Mouse (Mus musculus) hindbrain, postnatal 0 days (tissue): ENCODE measurements around the gene Nrxn1. TPM values are rescaled to one million over a fixed set of nuclear protein-coding genes. Genes with fewer than 3 reads are reported as not detected.

Experiments
- ATAC-seq: fragments of 200-750 bp; cut with Nextera tagmentation; 2 replicates; pipeline ENCODE4 v1.8.0; 2017; ENCODE audit warnings: mild to moderate bottlenecking, moderate TSS enrichment, moderate library complexity
- DNase-seq: peaks from one replicate; pipeline ENCODE4 v3.0.0-alpha.2; 2015; ENCODE audit warnings: low spot score
- H3K27ac ChIP-seq: fragments of 300-500 bp; sonication (generic); 2 replicates; pipeline ENCODE4 v1.5.1; 2014; ENCODE audit warnings: mild to moderate bottlenecking
- H3K27me3 ChIP-seq: fragments of 300-500 bp; sonication (generic); 2 replicates; pipeline ENCODE4 v1.6.1; 2014; ENCODE audit warnings: low read length, mixed read lengths; ENCODE audit not compliant: insufficient read depth
- H3K36me3 ChIP-seq: fragments of 300-500 bp; sonication (generic); 2 replicates; pipeline ENCODE4 v1.6.1; 2014; ENCODE audit warnings: low read length, mixed read lengths; ENCODE audit not compliant: insufficient read depth
- H3K4me1 ChIP-seq: fragments of 300-500 bp; sonication (generic); 2 replicates; pipeline ENCODE4 v1.6.1; 2014; ENCODE audit warnings: antibody characterized with exemption, low read length, mixed read lengths; ENCODE audit not compliant: insufficient read depth
- H3K4me2 ChIP-seq: fragments of 300-500 bp; sonication (generic); 2 replicates; pipeline ENCODE4 v1.6.1; 2014; ENCODE audit warnings: low read depth, mild to moderate bottlenecking, low read length, moderate library complexity, mixed read lengths
- H3K4me3 ChIP-seq: fragments of 300-500 bp; sonication (generic); 2 replicates; pipeline ENCODE4 v1.5.1; 2014; ENCODE audit warnings: low read length
- H3K9ac ChIP-seq: fragments of 300-500 bp; sonication (generic); replicated peaks from 2 replicates; pipeline ENCODE4 v1.6.1; 2014; ENCODE audit warnings: mild to moderate bottlenecking, low read length, moderate library complexity, mixed read lengths
- H3K9me3 ChIP-seq: fragments of 300-500 bp; sonication (generic); 2 replicates; pipeline ENCODE4 v1.6.1; 2016; ENCODE audit warnings: low read length, mixed read lengths
- CTCF ChIP-seq: IDR thresholded peaks from 2 replicates; pipeline ENCODE4 v1.5.1; 2016; ENCODE audit warnings: antibody characterized with exemption, control low read depth, low read depth
- WGBS: fragments of 180-500 bp; shearing (Covaris S2); extraction: QIAGEN DNeasy Blood & Tissue Kit; methylation state at CpG from one replicate; pipeline ENCODE4 v1.1.7; 2014; 5-methylcytosine and 5-hydroxymethylcytosine counted together
- polyA plus RNA-seq: library from polyadenylated mRNA; unstranded; fragments of >200 nt; fragmentation: Nextera tagmentation; extraction: Ambion mirVana; gene quantifications from 2 replicates; pipeline ENCODE4 v1.2.1, GENCODE M21; 2015
- total RNA-seq: library from RNA; depleted of rRNA; stranded (reverse); fragments of >200 nt; gene quantifications from 2 replicates; pipeline ENCODE4 v1.2.3, GENCODE M21; 2014

Gene Nrxn1
- total and polyA plus RNA-seq, 2 experiments from 2014 or later: 217 to 487 TPM

- no peak overlapping the region for H3K27ac ChIP-seq
- 54% methylated on average over 12 of the region's 12 CpGs for WGBS
- H3K4me3 ChIP-seq: no peak overlapping the region
- no peaks in the 10 kb centered on the region for H3K27me3 ChIP-seq
- no peak overlapping the region for H3K9ac ChIP-seq
- no peaks in the 10 kb centered on the region for H3K9me3 ChIP-seq
- 0 out of 2 replicates have a peak, but pooled peaks have one; percentile 6 for TF ChIP-seq CTCF
- no peaks in the 10 kb centered on the region for H3K4me1 ChIP-seq
- ATAC-seq: no peak
- H3K36me3 ChIP-seq: no peaks in the 10 kb centered on the region
- no peak for DNase-seq
- H3K4me2 ChIP-seq: no peak overlapping the region
These were observed 962.0 kb downstream of the Nrxn1 start for GRCm38 (mm10) chr17:90130836-90131235.

GRCm38 (mm10) chr17:90129183-90129582 is 963.7 kb downstream of the Nrxn1 start:
- no peaks in the 10 kb centered on the region for H3K9me3 ChIP-seq
- H3K27ac ChIP-seq: no peak overlapping the region
- no peak for TF ChIP-seq CTCF
- no peak for ATAC-seq
- no peaks in the 10 kb centered on the region for H3K4me1 ChIP-seq
- WGBS: 82% methylated on average over 2 of the region's 2 CpGs
- no peaks in the 10 kb centered on the region for H3K27me3 ChIP-seq
- H3K36me3 ChIP-seq: no peaks in the 10 kb centered on the region
- no peak overlapping the region for H3K4me2 ChIP-seq
- no peak overlapping the region for H3K9ac ChIP-seq
- DNase-seq: no peak
- no peak overlapping the region for H3K4me3 ChIP-seq

- no peaks in the 10 kb centered on the region for H3K27me3 ChIP-seq
- no peak for ATAC-seq
- DNase-seq: no peak
- no peak overlapping the region for H3K4me2 ChIP-seq
- H3K9me3 ChIP-seq: no peaks in the 10 kb centered on the region
- WGBS: 38% methylated on average over 1 of the region's 1 CpGs
- H3K9ac ChIP-seq: no peak overlapping the region
- no peak overlapping the region for H3K4me3 ChIP-seq
- H3K4me1 ChIP-seq: no peaks in the 10 kb centered on the region
- TF ChIP-seq CTCF: no peak
- H3K27ac ChIP-seq: no peak overlapping the region
- no peaks in the 10 kb centered on the region for H3K36me3 ChIP-seq
These were observed 965.3 kb downstream of the Nrxn1 start for GRCm38 (mm10) chr17:90127561-90127960.

- H3K9ac ChIP-seq: no peak overlapping the region
- H3K4me2 ChIP-seq: no peak overlapping the region
- no peak for TF ChIP-seq CTCF
- WGBS: 78% methylated on average over 5 of the region's 5 CpGs
- H3K4me1 ChIP-seq: no peaks in the 10 kb centered on the region
- no peaks in the 10 kb centered on the region for H3K36me3 ChIP-seq
- no peaks in the 10 kb centered on the region for H3K9me3 ChIP-seq
- H3K27me3 ChIP-seq: no peaks in the 10 kb centered on the region
- DNase-seq: no peak
- ATAC-seq: no peak
- H3K4me3 ChIP-seq: no peak overlapping the region
- H3K27ac ChIP-seq: no peak overlapping the region
These were observed 969.9 kb downstream of the Nrxn1 start for GRCm38 (mm10) chr17:90122796-90123481.

- Histone ChIP-seq H3K36me3 (no peaks in the 10 kb centered on the region), H3K4me1 (no peaks in the 10 kb centered on the region), H3K4me2 (no peak overlapping the region), H3K9me3 (no peaks in the 10 kb centered on the region), H3K4me3 (no peak overlapping the region), H3K9ac (no peak overlapping the region), H3K27me3 (no peaks in the 10 kb centered on the region), H3K27ac (no peak overlapping the region)
- ATAC-seq (no peak), DNase-seq (no peak)
- no peak for TF ChIP-seq CTCF
- 85% methylated on average over 2 of the region's 2 CpGs for WGBS
These were observed 976.6 kb downstream of the Nrxn1 start for GRCm38 (mm10) chr17:90116241-90116640.

- 80% methylated on average over 3 of the region's 3 CpGs for WGBS
- no peak overlapping the region for H3K4me3 ChIP-seq
These were observed 997.9 kb downstream of the Nrxn1 start for GRCm38 (mm10) chr17:90094999-90095398.

GRCm38 (mm10) chr17:90088314-90088650 is 1004.6 kb downstream of the Nrxn1 start:
- peak overlapping the region; percentile 58 for H3K4me2 ChIP-seq
- no peaks in the 10 kb centered on the region for H3K36me3 ChIP-seq
- peak overlapping the region; percentile 87 for H3K27ac ChIP-seq
- ATAC-seq: peak; percentile 100
- H3K27me3 ChIP-seq: no peaks in the 10 kb centered on the region
- 0 out of 2 replicates have a peak, but pooled peaks have one; percentile 3 for TF ChIP-seq CTCF
- H3K9me3 ChIP-seq: no peaks in the 10 kb centered on the region
- DNase-seq: peak; percentile 97
- WGBS: under 1% methylated on average over 12 of the region's 12 CpGs
- H3K4me3 ChIP-seq: peak overlapping the region; percentile 33
- H3K4me1 ChIP-seq: peaks cover 3% of the 10 kb centered on the region; the same call in 1 of the 2 replicates
- peak overlapping the region; percentile 47 for H3K9ac ChIP-seq

More at GRCm38 (mm10) chr17:90094999-90095398, 997.9 kb downstream of the Nrxn1 start:
- Histone ChIP-seq H3K36me3 (no peaks in the 10 kb centered on the region), H3K9ac (no peak overlapping the region), H3K27me3 (no peaks in the 10 kb centered on the region), H3K4me1 (no peaks in the 10 kb centered on the region), H3K4me2 (no peak overlapping the region), H3K9me3 (no peaks in the 10 kb centered on the region), H3K27ac (no peak overlapping the region)
- no peak for TF ChIP-seq CTCF
- DNase-seq (no peak), ATAC-seq (no peak)
